Mouse (Mus musculus): ENCODE data around the gene Hmgxb4. TPM values are rescaled to one million over a fixed set of nuclear protein-coding genes. Genes with fewer than 3 reads are reported as not detected.

The Hmgxb4 gene
- polyA plus RNA-seq, 1 experiment from 2014 or later: 17.9 TPM

- under 1% methylated on average over 61 of the region's 62 CpGs for WGBS
- Histone ChIP-seq H3K4me1 (ENCODE audit: control insufficient read depth, insufficient read depth, low read length) (peaks cover 24% of the 10 kb centered on the region), H3K27ac (ENCODE audit: low read length) (peak within 1 kb of the TSS; percentile 87), H3K36me3 (ENCODE audit: control insufficient read depth, insufficient read depth) (peaks cover 15% of the 10 kb centered on the region), H3K27me3 (ENCODE audit: control insufficient read depth, insufficient read depth, low read length) (no peaks in the 10 kb centered on the region), H3K4me2 (ENCODE audit: low read depth, low read length) (peak within 1 kb of the TSS; percentile 77), H3K4me3 (ENCODE audit: low read length) (peak within 1 kb of the TSS; percentile 76), H3K9me3 (replicated peaks; ENCODE audit: control insufficient read depth, low read length) (no peaks in the 10 kb centered on the region), H3K9ac (ENCODE audit: low read length) (peak within 1 kb of the TSS; percentile 81)
- ATAC-seq (replicated peaks; ENCODE audit: extremely low read depth, insufficient read depth, low FRiP score): peak; percentile 95
These were observed 40.5 kb downstream of the Hmgxb4 start, which contains the start of gene Tom1 for GRCm38 (mm10) chr8:75033511-75034243. Gene Tom1, plus strand, starts transcription at chr8:75033705.

- H3K9me3 ChIP-seq (replicated peaks; ENCODE audit: control insufficient read depth, low read length): no peaks in the 10 kb centered on the region
- under 1% methylated on average over 17 of the region's 17 CpGs for WGBS
- H3K9ac ChIP-seq (ENCODE audit: low read length): peak overlapping the region; percentile 81
- peaks cover 11% of the 10 kb centered on the region for H3K36me3 ChIP-seq (ENCODE audit: control insufficient read depth, insufficient read depth)
- no peak for ATAC-seq (replicated peaks; ENCODE audit: extremely low read depth, insufficient read depth, low FRiP score)
- no peaks in the 10 kb centered on the region for H3K27me3 ChIP-seq (ENCODE audit: control insufficient read depth, insufficient read depth, low read length)
- peak overlapping the region; percentile 78 for H3K27ac ChIP-seq (ENCODE audit: low read length)
- peaks cover 29% of the 10 kb centered on the region for H3K4me1 ChIP-seq (ENCODE audit: control insufficient read depth, insufficient read depth, low read length)
- peak overlapping the region; percentile 77 for H3K4me2 ChIP-seq (ENCODE audit: low read depth, low read length)
- H3K4me3 ChIP-seq (ENCODE audit: low read length): peak overlapping the region; percentile 76
These were observed 41.1 kb downstream of the Hmgxb4 start for GRCm38 (mm10) chr8:75034285-75034684.

- H3K9me3 ChIP-seq (replicated peaks; ENCODE audit: control insufficient read depth, low read length): no peaks in the 10 kb centered on the region
- no peak for ATAC-seq (replicated peaks; ENCODE audit: extremely low read depth, insufficient read depth, low FRiP score)
- H3K9ac ChIP-seq (ENCODE audit: low read length): no peak overlapping the region
- H3K27ac ChIP-seq (ENCODE audit: low read length): no peak overlapping the region
- no peak overlapping the region for H3K4me3 ChIP-seq (ENCODE audit: low read length)
- H3K4me1 ChIP-seq (ENCODE audit: control insufficient read depth, insufficient read depth, low read length): peaks cover 37% of the 10 kb centered on the region
- no peaks in the 10 kb centered on the region for H3K27me3 ChIP-seq (ENCODE audit: control insufficient read depth, insufficient read depth, low read length)
- H3K36me3 ChIP-seq (ENCODE audit: control insufficient read depth, insufficient read depth): peaks cover 3% of the 10 kb centered on the region; the same call in 1 of the 2 replicates
- no peak overlapping the region for H3K4me2 ChIP-seq (ENCODE audit: low read depth, low read length)
These were observed 42.5 kb downstream of the Hmgxb4 start for GRCm38 (mm10) chr8:75035640-75036039.

GRCm38 (mm10) chr8:75038497-75038896, 45.3 kb downstream of the Hmgxb4 start:
- Histone ChIP-seq H3K36me3 (ENCODE audit: control insufficient read depth, insufficient read depth) (no peaks in the 10 kb centered on the region), H3K4me1 (ENCODE audit: control insufficient read depth, insufficient read depth, low read length) (peaks cover 39% of the 10 kb centered on the region), H3K9me3 (replicated peaks; ENCODE audit: control insufficient read depth, low read length) (no peaks in the 10 kb centered on the region), H3K4me2 (ENCODE audit: low read depth, low read length) (peak overlapping the region; percentile 3), H3K27me3 (ENCODE audit: control insufficient read depth, insufficient read depth, low read length) (no peaks in the 10 kb centered on the region), H3K9ac (ENCODE audit: low read length) (peak overlapping the region; percentile 41; the same call in 1 of the 2 replicates), H3K27ac (ENCODE audit: low read length) (peak overlapping the region; percentile 95), H3K4me3 (ENCODE audit: low read length) (no peak overlapping the region)
- peak; percentile 33 for ATAC-seq (replicated peaks; ENCODE audit: extremely low read depth, insufficient read depth, low FRiP score)

GRCm38 (mm10) chr8:75039754-75040153, 46.6 kb downstream of the Hmgxb4 start:
- no peak for ATAC-seq (replicated peaks; ENCODE audit: extremely low read depth, insufficient read depth, low FRiP score)
- 64% methylated on average over 1 of the region's 1 CpGs for WGBS
- Histone ChIP-seq H3K27me3 (ENCODE audit: control insufficient read depth, insufficient read depth, low read length) (no peaks in the 10 kb centered on the region), H3K9ac (ENCODE audit: low read length) (no peak overlapping the region), H3K4me3 (ENCODE audit: low read length) (no peak overlapping the region), H3K27ac (ENCODE audit: low read length) (peak overlapping the region; percentile 95), H3K4me1 (ENCODE audit: control insufficient read depth, insufficient read depth, low read length) (peaks cover 40% of the 10 kb centered on the region), H3K4me2 (ENCODE audit: low read depth, low read length) (no peak overlapping the region), H3K9me3 (replicated peaks; ENCODE audit: control insufficient read depth, low read length) (no peaks in the 10 kb centered on the region), H3K36me3 (ENCODE audit: control insufficient read depth, insufficient read depth) (no peaks in the 10 kb centered on the region)

- ATAC-seq (replicated peaks; ENCODE audit: extremely low read depth, insufficient read depth, low FRiP score): no peak
These were observed 49.0 kb downstream of the Hmgxb4 start for GRCm38 (mm10) chr8:75042171-75042570.

GRCm38 (mm10) chr8:75042974-75043373, 49.8 kb downstream of the Hmgxb4 start:
- Histone ChIP-seq H3K9me3 (replicated peaks; ENCODE audit: control insufficient read depth, low read length) (no peaks in the 10 kb centered on the region), H3K36me3 (ENCODE audit: control insufficient read depth, insufficient read depth) (no peaks in the 10 kb centered on the region), H3K9ac (ENCODE audit: low read length) (no peak overlapping the region), H3K27me3 (ENCODE audit: control insufficient read depth, insufficient read depth, low read length) (no peaks in the 10 kb centered on the region), H3K4me3 (ENCODE audit: low read length) (no peak overlapping the region), H3K4me2 (ENCODE audit: low read depth, low read length) (no peak overlapping the region), H3K4me1 (ENCODE audit: control insufficient read depth, insufficient read depth, low read length) (peaks cover 40% of the 10 kb centered on the region), H3K27ac (ENCODE audit: low read length) (no peak overlapping the region)
- ATAC-seq (replicated peaks; ENCODE audit: extremely low read depth, insufficient read depth, low FRiP score): no peak
- 73% methylated on average over 1 of the region's 1 CpGs for WGBS

More at GRCm38 (mm10) chr8:75042171-75042570, 49.0 kb downstream of the Hmgxb4 start:
- Histone ChIP-seq H3K27ac (ENCODE audit: low read length) (0 out of 2 replicates have a peak overlapping the region, but pooled peaks have one; percentile 12), H3K36me3 (ENCODE audit: control insufficient read depth, insufficient read depth) (no peaks in the 10 kb centered on the region), H3K9ac (ENCODE audit: low read length) (no peak overlapping the region), H3K4me2 (ENCODE audit: low read depth, low read length) (no peak overlapping the region), H3K4me1 (ENCODE audit: control insufficient read depth, insufficient read depth, low read length) (peaks cover 47% of the 10 kb centered on the region), H3K9me3 (replicated peaks; ENCODE audit: control insufficient read depth, low read length) (no peaks in the 10 kb centered on the region), H3K27me3 (ENCODE audit: control insufficient read depth, insufficient read depth, low read length) (no peaks in the 10 kb centered on the region), H3K4me3 (ENCODE audit: low read length) (no peak overlapping the region)
- WGBS: 78% methylated on average over 2 of the region's 2 CpGs

GRCm38 (mm10) chr8:75046303-75046702, 53.1 kb downstream of the Hmgxb4 start:
- 70% methylated on average over 1 of the region's 1 CpGs for WGBS
- Histone ChIP-seq H3K27ac (ENCODE audit: low read length) (peak overlapping the region; percentile 56), H3K4me1 (ENCODE audit: control insufficient read depth, insufficient read depth, low read length) (peaks cover 17% of the 10 kb centered on the region), H3K9ac (ENCODE audit: low read length) (no peak overlapping the region), H3K36me3 (ENCODE audit: control insufficient read depth, insufficient read depth) (peaks cover 4% of the 10 kb centered on the region), H3K9me3 (replicated peaks; ENCODE audit: control insufficient read depth, low read length) (no peaks in the 10 kb centered on the region), H3K4me2 (ENCODE audit: low read depth, low read length) (no peak overlapping the region), H3K27me3 (ENCODE audit: control insufficient read depth, insufficient read depth, low read length) (no peaks in the 10 kb centered on the region), H3K4me3 (ENCODE audit: low read length) (no peak overlapping the region)
- peak; percentile 52 for ATAC-seq (replicated peaks; ENCODE audit: extremely low read depth, insufficient read depth, low FRiP score)

- H3K27me3 ChIP-seq (ENCODE audit: control insufficient read depth, insufficient read depth, low read length): no peaks in the 10 kb centered on the region
- H3K9ac ChIP-seq (ENCODE audit: low read length): no peak overlapping the region
- H3K36me3 ChIP-seq (ENCODE audit: control insufficient read depth, insufficient read depth): peaks cover 8% of the 10 kb centered on the region
- 82% methylated on average over 3 of the region's 3 CpGs for WGBS
- H3K9me3 ChIP-seq (replicated peaks; ENCODE audit: control insufficient read depth, low read length): no peaks in the 10 kb centered on the region
- H3K27ac ChIP-seq (ENCODE audit: low read length): no peak overlapping the region
- H3K4me2 ChIP-seq (ENCODE audit: low read depth, low read length): no peak overlapping the region
- no peak overlapping the region for H3K4me3 ChIP-seq (ENCODE audit: low read length)
- ATAC-seq (replicated peaks; ENCODE audit: extremely low read depth, insufficient read depth, low FRiP score): no peak
- peaks cover 16% of the 10 kb centered on the region for H3K4me1 ChIP-seq (ENCODE audit: control insufficient read depth, insufficient read depth, low read length)
These were observed 54.6 kb downstream of the Hmgxb4 start for GRCm38 (mm10) chr8:75047784-75048183.
